Mouse (Mus musculus): ENCODE data around the gene Gm49358. TPM values are rescaled to one million over a fixed set of nuclear protein-coding genes. Genes with fewer than 3 reads are reported as not detected.

Gm49358 gene
- polyA plus RNA-seq, 1 experiment from 2014 or later, result not detected

- no peak overlapping the region for H3K4me2 ChIP-seq
- ATAC-seq (replicated peaks; ENCODE audit: insufficient number of reproducible peaks, low FRiP score, low TSS enrichment), result no peak
- H3K4me1 ChIP-seq (ENCODE audit: control insufficient read depth, insufficient read depth, low read length), result peaks cover 5% of the 10 kb centered on the region
- H3K36me3 ChIP-seq (ENCODE audit: control insufficient read depth, insufficient read depth, low read length), result peaks cover 6% of the 10 kb centered on the region
- no peak overlapping the region for H3K4me3 ChIP-seq (ENCODE audit: low read depth, low read length)
- no peaks in the 10 kb centered on the region for H3K27me3 ChIP-seq (ENCODE audit: control insufficient read depth, insufficient read depth, low read length)
- no peak overlapping the region for H3K9ac ChIP-seq (ENCODE audit: low read depth, low read length)
- H3K27ac ChIP-seq (ENCODE audit: low read depth, low read length), result no peak overlapping the region
- no peaks in the 10 kb centered on the region for H3K9me3 ChIP-seq (replicated peaks; ENCODE audit: control insufficient read depth, low read length)
- WGBS (ENCODE audit: insufficient replicate concordance), result 72% methylated on average over 10 of the region's 10 CpGs
These were observed 62.2 kb downstream of the Gm49358 start for GRCm38 (mm10) chr10:86825871-86826522.

GRCm38 (mm10) chr10:86826929-86827328, 63.2 kb downstream of the Gm49358 start:
- ATAC-seq (replicated peaks; ENCODE audit: insufficient number of reproducible peaks, low FRiP score, low TSS enrichment), result no peak
- no peaks in the 10 kb centered on the region for H3K9me3 ChIP-seq (replicated peaks; ENCODE audit: control insufficient read depth, low read length)
- H3K27ac ChIP-seq (ENCODE audit: low read depth, low read length), result no peak overlapping the region
- H3K4me3 ChIP-seq (ENCODE audit: low read depth, low read length), result no peak overlapping the region
- H3K27me3 ChIP-seq (ENCODE audit: control insufficient read depth, insufficient read depth, low read length), result no peaks in the 10 kb centered on the region
- H3K4me1 ChIP-seq (ENCODE audit: control insufficient read depth, insufficient read depth, low read length), result peaks cover 5% of the 10 kb centered on the region
- no peak overlapping the region for H3K9ac ChIP-seq (ENCODE audit: low read depth, low read length)
- H3K36me3 ChIP-seq (ENCODE audit: control insufficient read depth, insufficient read depth, low read length), result peaks cover 6% of the 10 kb centered on the region
- no peak overlapping the region for H3K4me2 ChIP-seq
- WGBS (ENCODE audit: insufficient replicate concordance), result 76% methylated on average over 3 of the region's 3 CpGs

- Histone ChIP-seq H3K9me3 (replicated peaks; ENCODE audit: control insufficient read depth, low read length) (no peaks in the 10 kb centered on the region), H3K4me2 (no peak overlapping the region), H3K27me3 (ENCODE audit: control insufficient read depth, insufficient read depth, low read length) (no peaks in the 10 kb centered on the region), H3K4me3 (ENCODE audit: low read depth, low read length) (no peak overlapping the region), H3K36me3 (ENCODE audit: control insufficient read depth, insufficient read depth, low read length) (peaks cover 6% of the 10 kb centered on the region), H3K9ac (ENCODE audit: low read depth, low read length) (no peak overlapping the region), H3K27ac (ENCODE audit: low read depth, low read length) (no peak overlapping the region), H3K4me1 (ENCODE audit: control insufficient read depth, insufficient read depth, low read length) (peaks cover 5% of the 10 kb centered on the region)
- 83% methylated on average over 15 of the region's 15 CpGs for WGBS (ENCODE audit: insufficient replicate concordance)
- ATAC-seq (replicated peaks; ENCODE audit: insufficient number of reproducible peaks, low FRiP score, low TSS enrichment), result no peak
These were observed 64.7 kb downstream of the Gm49358 start for GRCm38 (mm10) chr10:86828221-86829135.

- no peak overlapping the region for H3K27ac ChIP-seq (ENCODE audit: low read depth, low read length)
- H3K4me2 ChIP-seq, result no peak overlapping the region
- no peak for ATAC-seq (replicated peaks; ENCODE audit: insufficient number of reproducible peaks, low FRiP score, low TSS enrichment)
- H3K27me3 ChIP-seq (ENCODE audit: control insufficient read depth, insufficient read depth, low read length), result no peaks in the 10 kb centered on the region
- H3K9me3 ChIP-seq (replicated peaks; ENCODE audit: control insufficient read depth, low read length), result no peaks in the 10 kb centered on the region
- H3K9ac ChIP-seq (ENCODE audit: low read depth, low read length), result no peak overlapping the region
- H3K4me1 ChIP-seq (ENCODE audit: control insufficient read depth, insufficient read depth, low read length), result peaks cover 11% of the 10 kb centered on the region
- WGBS (ENCODE audit: insufficient replicate concordance), result 89% methylated on average over 2 of the region's 2 CpGs
- peaks cover 9% of the 10 kb centered on the region for H3K36me3 ChIP-seq (ENCODE audit: control insufficient read depth, insufficient read depth, low read length)
- H3K4me3 ChIP-seq (ENCODE audit: low read depth, low read length), result no peak overlapping the region
These were observed 65.7 kb downstream of the Gm49358 start for GRCm38 (mm10) chr10:86829515-86829914.

GRCm38 (mm10) chr10:86836784-86837183, 73.0 kb downstream of the Gm49358 start:
- H3K36me3 ChIP-seq (ENCODE audit: control insufficient read depth, insufficient read depth, low read length), result 0 out of 2 replicates have a peak, but pooled peaks cover 3% of the 10 kb centered on the region

GRCm38 (mm10) chr10:86838827-86839226, 75.1 kb downstream of the Gm49358 start:
- H3K27ac ChIP-seq (ENCODE audit: low read depth, low read length), result no peak overlapping the region
- ATAC-seq (replicated peaks; ENCODE audit: insufficient number of reproducible peaks, low FRiP score, low TSS enrichment), result no peak
- H3K4me1 ChIP-seq (ENCODE audit: control insufficient read depth, insufficient read depth, low read length), result peaks cover 5% of the 10 kb centered on the region; the same call in 1 of the 2 replicates
- H3K27me3 ChIP-seq (ENCODE audit: control insufficient read depth, insufficient read depth, low read length), result no peaks in the 10 kb centered on the region
- 89% methylated on average over 6 of the region's 6 CpGs for WGBS (ENCODE audit: insufficient replicate concordance)
- H3K4me3 ChIP-seq (ENCODE audit: low read depth, low read length), result no peak overlapping the region
- 0 out of 2 replicates have a peak, but pooled peaks cover 3% of the 10 kb centered on the region for H3K36me3 ChIP-seq (ENCODE audit: control insufficient read depth, insufficient read depth, low read length)
- no peak overlapping the region for H3K9ac ChIP-seq (ENCODE audit: low read depth, low read length)
- no peaks in the 10 kb centered on the region for H3K9me3 ChIP-seq (replicated peaks; ENCODE audit: control insufficient read depth, low read length)
- H3K4me2 ChIP-seq, result no peak overlapping the region

More at GRCm38 (mm10) chr10:86836784-86837183, 73.0 kb downstream of the Gm49358 start:
- no peaks in the 10 kb centered on the region for H3K9me3 ChIP-seq (replicated peaks; ENCODE audit: control insufficient read depth, low read length)
- H3K4me3 ChIP-seq (ENCODE audit: low read depth, low read length), result no peak overlapping the region
- no peak overlapping the region for H3K27ac ChIP-seq (ENCODE audit: low read depth, low read length)
- no peaks in the 10 kb centered on the region for H3K27me3 ChIP-seq (ENCODE audit: control insufficient read depth, insufficient read depth, low read length)
- 82% methylated on average over 4 of the region's 4 CpGs for WGBS (ENCODE audit: insufficient replicate concordance)
- H3K9ac ChIP-seq (ENCODE audit: low read depth, low read length), result no peak overlapping the region
- no peak overlapping the region for H3K4me2 ChIP-seq
- ATAC-seq (replicated peaks; ENCODE audit: insufficient number of reproducible peaks, low FRiP score, low TSS enrichment), result no peak
- H3K4me1 ChIP-seq (ENCODE audit: control insufficient read depth, insufficient read depth, low read length), result peaks cover 5% of the 10 kb centered on the region; the same call in 1 of the 2 replicates

GRCm38 (mm10) chr10:86842659-86843058, 78.9 kb downstream of the Gm49358 start:
- 80% methylated on average over 5 of the region's 5 CpGs for WGBS (ENCODE audit: insufficient replicate concordance)
- no peaks in the 10 kb centered on the region for H3K27me3 ChIP-seq (ENCODE audit: control insufficient read depth, insufficient read depth, low read length)
- no peaks in the 10 kb centered on the region for H3K4me1 ChIP-seq (ENCODE audit: control insufficient read depth, insufficient read depth, low read length)
- H3K4me3 ChIP-seq (ENCODE audit: low read depth, low read length), result no peak overlapping the region
- no peaks in the 10 kb centered on the region for H3K9me3 ChIP-seq (replicated peaks; ENCODE audit: control insufficient read depth, low read length)
- no peak overlapping the region for H3K4me2 ChIP-seq
- no peak overlapping the region for H3K9ac ChIP-seq (ENCODE audit: low read depth, low read length)
- H3K27ac ChIP-seq (ENCODE audit: low read depth, low read length), result no peak overlapping the region
- no peaks in the 10 kb centered on the region for H3K36me3 ChIP-seq (ENCODE audit: control insufficient read depth, insufficient read depth, low read length)
- ATAC-seq (replicated peaks; ENCODE audit: insufficient number of reproducible peaks, low FRiP score, low TSS enrichment), result no peak

- 65% methylated on average over 9 of the region's 9 CpGs for WGBS (ENCODE audit: insufficient replicate concordance)
- ATAC-seq (replicated peaks; ENCODE audit: insufficient number of reproducible peaks, low FRiP score, low TSS enrichment), result no peak
- Histone ChIP-seq H3K4me3 (ENCODE audit: low read depth, low read length) (no peak overlapping the region), H3K9ac (ENCODE audit: low read depth, low read length) (no peak overlapping the region), H3K27ac (ENCODE audit: low read depth, low read length) (no peak overlapping the region), H3K9me3 (replicated peaks; ENCODE audit: control insufficient read depth, low read length) (no peaks in the 10 kb centered on the region), H3K36me3 (ENCODE audit: control insufficient read depth, insufficient read depth, low read length) (no peaks in the 10 kb centered on the region), H3K4me2 (no peak overlapping the region), H3K27me3 (ENCODE audit: control insufficient read depth, insufficient read depth, low read length) (no peaks in the 10 kb centered on the region), H3K4me1 (ENCODE audit: control insufficient read depth, insufficient read depth, low read length) (0 out of 2 replicates have a peak, but pooled peaks cover 4% of the 10 kb centered on the region)
These were observed 83.2 kb downstream of the Gm49358 start for GRCm38 (mm10) chr10:86846926-86847467.

All from heart, embryonic 11.5 days (tissue).